Mouse (Mus musculus) midbrain, embryonic 11.5 days (tissue): ENCODE measurements around the gene Rps2. TPM values are rescaled to one million over a fixed set of nuclear protein-coding genes. Genes with fewer than 3 reads are reported as not detected.
"Not testable (repeated sequence)": the region's sequence is repeated elsewhere in the genome, so short reads cannot be mapped to it uniquely, and the experiment has no call there.

Source experiments
- ATAC-seq: fragments of 200-750 bp; cut with Nextera tagmentation; 2 replicates; pipeline ENCODE4 v1.8.0; 2017; ENCODE audit warnings: moderate TSS enrichment, moderate library complexity; ENCODE audit not compliant: low FRiP score
- DNase-seq: peaks from one replicate; pipeline ENCODE4 v3.0.0; 2015; ENCODE audit warnings: low spot score; ENCODE audit errors: missing footprints
- H3K27ac ChIP-seq: fragments of 300-500 bp; sonication (generic); 2 replicates; pipeline ENCODE4 v1.5.1; 2014; ENCODE audit warnings: low read depth, low read length
- H3K27me3 ChIP-seq: fragments of 300-500 bp; sonication (generic); 2 replicates; pipeline ENCODE4 v1.6.1; 2014; ENCODE audit warnings: mild to moderate bottlenecking, low read length, moderate library complexity, mixed read lengths; ENCODE audit not compliant: control insufficient read depth, insufficient read depth
- H3K36me3 ChIP-seq: fragments of 300-500 bp; sonication (generic); 2 replicates; pipeline ENCODE4 v1.6.1; 2014; ENCODE audit warnings: mild to moderate bottlenecking, low read length, moderate library complexity, mixed read lengths; ENCODE audit not compliant: control insufficient read depth, insufficient read depth
- H3K4me1 ChIP-seq: fragments of 300-500 bp; sonication (generic); 2 replicates; pipeline ENCODE4 v1.6.1; 2014; ENCODE audit warnings: low read length; ENCODE audit not compliant: control insufficient read depth, insufficient read depth
- H3K4me2 ChIP-seq: fragments of 300-500 bp; sonication (generic); 2 replicates; pipeline ENCODE4 v1.6.1; 2014; ENCODE audit warnings: mild to moderate bottlenecking, moderate library complexity
- H3K4me3 ChIP-seq: fragments of 300-500 bp; sonication (generic); 2 replicates; pipeline ENCODE4 v1.5.1; 2014; ENCODE audit warnings: low read depth, low read length
- H3K9ac ChIP-seq: fragments of 300-500 bp; sonication (generic); 2 replicates; pipeline ENCODE4 v1.6.1; 2014; ENCODE audit warnings: low read length
- H3K9me3 ChIP-seq: fragments of 300-500 bp; sonication (generic); 2 replicates; pipeline ENCODE4 v1.6.1; 2016; ENCODE audit warnings: low read length; ENCODE audit not compliant: control insufficient read depth
- WGBS: fragments of 180-500 bp; shearing (Covaris S2); extraction: QIAGEN DNeasy Blood & Tissue Kit; methylation state at CpG from one replicate; pipeline ENCODE4 v1.1.7; 2014; 5-methylcytosine and 5-hydroxymethylcytosine counted together
- polyA plus RNA-seq: library from polyadenylated mRNA; unstranded; fragments of >200 nt; fragmentation: Nextera tagmentation; extraction: Ambion mirVana; gene quantifications from 2 replicates; pipeline ENCODE4 v1.2.1, GENCODE M21; 2014

The Rps2 gene
- 1,270 and 1,392 TPM in 2 replicates for polyA plus RNA-seq

GRCm38 (mm10) chr17:24717943-24718342, at the start of gene Rps2, which contains the start of gene Rnf151:
TSS of gene Rps2 (plus strand) at chr17:24718116.
TSS of gene Rnf151 (minus strand) at chr17:24718063.
- ATAC-seq = no peak
- H3K36me3 ChIP-seq = peaks cover 11% of the 10 kb centered on the region

GRCm38 (mm10) chr17:24669214-24669544, 48.7 kb upstream of the Rps2 start:
- Histone ChIP-seq H3K9ac (peak overlapping the region; percentile 98), H3K4me3 (peak overlapping the region; percentile 98), H3K4me2 (peak overlapping the region; percentile 88), H3K4me1 (peaks cover 24% of the 10 kb centered on the region)
- peak; percentile 56 for ATAC-seq
- not testable (repeated sequence) for DNase-seq, H3K27ac ChIP-seq, H3K36me3 ChIP-seq, H3K27me3 ChIP-seq, H3K9me3 ChIP-seq
- 11% methylated on average over 15 of the region's 15 CpGs for WGBS

More at GRCm38 (mm10) chr17:24717943-24718342, at the start of gene Rps2, which contains the start of gene Rnf151:
- Histone ChIP-seq H3K4me3 (peak within 1 kb of the TSS; percentile 88), H3K4me1 (peaks cover 7% of the 10 kb centered on the region), H3K9me3 (no peaks in the 10 kb centered on the region), H3K4me2 (peak within 1 kb of the TSS; percentile 55), H3K27me3 (no peaks in the 10 kb centered on the region), H3K27ac (no peak within 1 kb of the TSS), H3K9ac (no peak within 1 kb of the TSS)
- no peak for DNase-seq
- 82% methylated on average over 4 of the region's 4 CpGs for WGBS

GRCm38 (mm10) chr17:24669545-24670245, 48.2 kb upstream of the Rps2 start, which contains the start of gene Zfp598:
TSS of gene Zfp598 (plus strand) at chr17:24669687.
- peak within 1 kb of the TSS; percentile 98 for H3K4me3 ChIP-seq
- ATAC-seq (peak; percentile 99), DNase-seq (peak; percentile 99)
- H3K27me3 ChIP-seq = no peaks in the 10 kb centered on the region
- H3K4me1 ChIP-seq = peaks cover 24% of the 10 kb centered on the region
- no peaks in the 10 kb centered on the region for H3K9me3 ChIP-seq
- no peaks in the 10 kb centered on the region for H3K36me3 ChIP-seq
- WGBS = under 1% methylated on average over 71 of the region's 80 CpGs
- peak within 1 kb of the TSS; percentile 88 for H3K4me2 ChIP-seq
- peak within 1 kb of the TSS; percentile 61 for H3K27ac ChIP-seq
- peak within 1 kb of the TSS; percentile 98 for H3K9ac ChIP-seq

GRCm38 (mm10) chr17:24670246-24670844, 47.6 kb upstream of the Rps2 start:
- peak overlapping the region; percentile 88 for H3K4me2 ChIP-seq
- 14% methylated on average over 8 of the region's 8 CpGs for WGBS
- H3K27me3 ChIP-seq = no peaks in the 10 kb centered on the region
- no peaks in the 10 kb centered on the region for H3K9me3 ChIP-seq
- peak overlapping the region; percentile 98 for H3K4me3 ChIP-seq
- ATAC-seq = no peak
- H3K9ac ChIP-seq = peak overlapping the region; percentile 98
- H3K36me3 ChIP-seq = no peaks in the 10 kb centered on the region
- peak overlapping the region; percentile 61; the same call in 1 of the 2 replicates for H3K27ac ChIP-seq
- peak; percentile 91 for DNase-seq
- peaks cover 24% of the 10 kb centered on the region for H3K4me1 ChIP-seq

- ATAC-seq (no peak), DNase-seq (no peak)
- 80% methylated on average over 5 of the region's 5 CpGs for WGBS
- Histone ChIP-seq H3K36me3 (no peaks in the 10 kb centered on the region), H3K4me2 (no peak overlapping the region), H3K27me3 (no peaks in the 10 kb centered on the region), H3K4me3 (peak overlapping the region; percentile 3; the same call in 1 of the 2 replicates), H3K4me1 (peaks cover 24% of the 10 kb centered on the region), H3K27ac (no peak overlapping the region), H3K9me3 (no peaks in the 10 kb centered on the region), H3K9ac (no peak overlapping the region; the same call in 1 of the 2 replicates)
Observed at GRCm38 (mm10) chr17:24671346-24671745, 46.6 kb upstream of the Rps2 start.

- no peak overlapping the region for H3K4me3 ChIP-seq
- no peak for DNase-seq
- peaks cover 4% of the 10 kb centered on the region; the same call in 1 of the 2 replicates for H3K36me3 ChIP-seq
- no peaks in the 10 kb centered on the region for H3K9me3 ChIP-seq
- WGBS = 47% methylated on average over 5 of the region's 5 CpGs
- no peak overlapping the region for H3K4me2 ChIP-seq
- no peak for ATAC-seq
- no peak overlapping the region for H3K27ac ChIP-seq
- peaks cover 24% of the 10 kb centered on the region for H3K4me1 ChIP-seq
- H3K27me3 ChIP-seq = no peaks in the 10 kb centered on the region
- peak overlapping the region; percentile 24; the same call in 1 of the 2 replicates for H3K9ac ChIP-seq
Observed at GRCm38 (mm10) chr17:24672141-24672540, 45.8 kb upstream of the Rps2 start.

GRCm38 (mm10) chr17:24674277-24674676, 43.6 kb upstream of the Rps2 start:
- WGBS = 89% methylated on average over 7 of the region's 7 CpGs
- H3K4me3 ChIP-seq = no peak overlapping the region
- no peak overlapping the region for H3K27ac ChIP-seq
- H3K27me3 ChIP-seq = no peaks in the 10 kb centered on the region
- H3K4me1 ChIP-seq = peaks cover 20% of the 10 kb centered on the region
- H3K4me2 ChIP-seq = no peak overlapping the region
- H3K36me3 ChIP-seq = peaks cover 18% of the 10 kb centered on the region
- ATAC-seq (no peak), DNase-seq (no peak)
- H3K9me3 ChIP-seq = no peaks in the 10 kb centered on the region
- no peak overlapping the region for H3K9ac ChIP-seq

GRCm38 (mm10) chr17:24676187-24676586, 41.7 kb upstream of the Rps2 start:
- ATAC-seq (no peak), DNase-seq (peak; percentile 95)
- Histone ChIP-seq H3K27me3 (no peaks in the 10 kb centered on the region), H3K9ac (no peak overlapping the region), H3K27ac (no peak overlapping the region), H3K36me3 (peaks cover 27% of the 10 kb centered on the region), H3K9me3 (no peaks in the 10 kb centered on the region), H3K4me1 (peaks cover 10% of the 10 kb centered on the region), H3K4me2 (no peak overlapping the region), H3K4me3 (no peak overlapping the region)
- WGBS = 59% methylated on average over 2 of the region's 2 CpGs

GRCm38 (mm10) chr17:24676877-24677276, 41.0 kb upstream of the Rps2 start:
- Histone ChIP-seq H3K4me2 (no peak overlapping the region), H3K27me3 (no peaks in the 10 kb centered on the region), H3K9ac (no peak overlapping the region), H3K9me3 (no peaks in the 10 kb centered on the region), H3K36me3 (peaks cover 32% of the 10 kb centered on the region), H3K4me1 (peaks cover 3% of the 10 kb centered on the region), H3K4me3 (no peak overlapping the region), H3K27ac (no peak overlapping the region)
- DNase-seq = no peak
- no peak for ATAC-seq
- 88% methylated on average over 5 of the region's 5 CpGs for WGBS
